Mouse (Mus musculus): ENCODE data around the gene Cct6b.

The Cct6b gene

GRCm38 (mm10) chr11:82763742-82764437 is at the start of gene Cct6b, which contains the start of gene Zfp830:
TSS of gene Cct6b (minus strand) at chr11:82764321.
TSS of gene Zfp830 (plus strand) at chr11:82764345.
- DNase-seq (ENCODE audit: low read depth, low spot score) = peak; percentile 90

GRCm38 (mm10) chr11:82808485-82808884 is 44.4 kb upstream of the Cct6b start:
- no peak for DNase-seq (ENCODE audit: low read depth, low spot score)

- DNase-seq (ENCODE audit: low read depth, low spot score) = no peak
These were observed 43.2 kb upstream of the Cct6b start for GRCm38 (mm10) chr11:82807370-82807769.

GRCm38 (mm10) chr11:82806656-82807055 is 42.5 kb upstream of the Cct6b start:
- DNase-seq (ENCODE audit: low read depth, low spot score) = no peak

GRCm38 (mm10) chr11:82783453-82783852 is 19.3 kb upstream of the Cct6b start:
- DNase-seq (ENCODE audit: low read depth, low spot score) = no peak

- DNase-seq (ENCODE audit: low read depth, low spot score) = no peak
These were observed 18.1 kb upstream of the Cct6b start for GRCm38 (mm10) chr11:82782197-82782596.

- peak; percentile 79 for DNase-seq (ENCODE audit: low read depth, low spot score)
These were observed 17.1 kb upstream of the Cct6b start, which contains the start of gene Lig3 for GRCm38 (mm10) chr11:82780983-82781903. TSS of gene Lig3 (plus strand) at chr11:82781108.

- DNase-seq (ENCODE audit: low read depth, low spot score) = no peak
These were observed 16.0 kb upstream of the Cct6b start for GRCm38 (mm10) chr11:82780134-82780533.

- no peak for DNase-seq (ENCODE audit: low read depth, low spot score)
These were observed 360 bp upstream of the Cct6b start for GRCm38 (mm10) chr11:82764438-82764924.

- DNase-seq (ENCODE audit: low read depth, low spot score) = no peak
These were observed 860 bp downstream of the Cct6b start for GRCm38 (mm10) chr11:82763261-82763660.

- no peak for DNase-seq (ENCODE audit: low read depth, low spot score)
These were observed 1.8 kb downstream of the Cct6b start for GRCm38 (mm10) chr11:82762286-82762829.

- no peak for DNase-seq (ENCODE audit: low read depth, low spot score)
These were observed 8.2 kb downstream of the Cct6b start for GRCm38 (mm10) chr11:82755919-82756318.

- DNase-seq (ENCODE audit: low read depth, low spot score) = no peak
These were observed 11.6 kb downstream of the Cct6b start for GRCm38 (mm10) chr11:82752349-82753115.

- no peak for DNase-seq (ENCODE audit: low read depth, low spot score)
These were observed 17.2 kb downstream of the Cct6b start for GRCm38 (mm10) chr11:82746857-82747366.

GRCm38 (mm10) chr11:82746138-82746537 is 18.0 kb downstream of the Cct6b start:
- DNase-seq (ENCODE audit: low read depth, low spot score) = no peak

GRCm38 (mm10) chr11:82739006-82739405 is 25.1 kb downstream of the Cct6b start:
- no peak for DNase-seq (ENCODE audit: low read depth, low spot score)

- DNase-seq (ENCODE audit: low read depth, low spot score) = no peak
These were observed 29.9 kb downstream of the Cct6b start for GRCm38 (mm10) chr11:82734227-82734626.

- no peak for DNase-seq (ENCODE audit: low read depth, low spot score)
These were observed 37.3 kb downstream of the Cct6b start for GRCm38 (mm10) chr11:82726862-82727261.

GRCm38 (mm10) chr11:82719294-82719693 is 44.8 kb downstream of the Cct6b start:
- DNase-seq (ENCODE audit: low read depth, low spot score) = no peak

GRCm38 (mm10) chr11:82712681-82713080 is 51.4 kb downstream of the Cct6b start:
- DNase-seq (ENCODE audit: low read depth, low spot score) = no peak

- no peak for DNase-seq (ENCODE audit: low read depth, low spot score)
These were observed 55.2 kb downstream of the Cct6b start for GRCm38 (mm10) chr11:82708934-82709333.

Data from telencephalon, adult 2 months (tissue).